Mouse (Mus musculus) brain, embryonic 14.5 days (tissue): ENCODE measurements at regions not wholly inside any gene's neighbourhood (a gene's known extent, or its start where the extent isn't known, plus 50 kb on each side); places are given as distances from the start of the nearest gene placed in this dataset.

ENCODE experiments used
- CTCF ChIP-seq: fragments of 200-500 bp; IDR thresholded peaks from 2 replicates; pipeline ENCODE4 v1.5.1; 2012; ENCODE audit warnings: inconsistent platforms, mild to moderate bottlenecking, moderate library complexity, borderline replicate concordance; ENCODE audit not compliant: insufficient read depth, insufficient read length; ENCODE audit errors: extremely low read depth
- POLR2A ChIP-seq: fragments of 200-500 bp; IDR thresholded peaks from 2 replicates; pipeline ENCODE4 v1.6.1; 2012; ENCODE audit warnings: mild to moderate bottlenecking, inconsistent platforms, borderline replicate concordance; ENCODE audit not compliant: poor library complexity, insufficient read depth, insufficient read length, severe bottlenecking; ENCODE audit errors: extremely low read depth

GRCm38 (mm10) chr17:45824977-45825376 lies 91.3 kb upstream of the 1600014C23Rik start:
- TF ChIP-seq POLR2A (no peak), CTCF (no peak)
